Mouse (Mus musculus) lung, postnatal 0 days (tissue): ENCODE data around the gene Zdhhc3.

Experiments
- CTCF ChIP-seq: IDR thresholded peaks from 2 replicates; pipeline ENCODE4 v1.5.1; 2016; ENCODE audit warnings: antibody characterized with exemption, mild to moderate bottlenecking
- EP300 ChIP-seq: IDR thresholded peaks from 2 replicates; pipeline ENCODE4 v1.6.1; 2016; ENCODE audit warnings: antibody characterized with exemption, mild to moderate bottlenecking, control low read depth

DNA sequence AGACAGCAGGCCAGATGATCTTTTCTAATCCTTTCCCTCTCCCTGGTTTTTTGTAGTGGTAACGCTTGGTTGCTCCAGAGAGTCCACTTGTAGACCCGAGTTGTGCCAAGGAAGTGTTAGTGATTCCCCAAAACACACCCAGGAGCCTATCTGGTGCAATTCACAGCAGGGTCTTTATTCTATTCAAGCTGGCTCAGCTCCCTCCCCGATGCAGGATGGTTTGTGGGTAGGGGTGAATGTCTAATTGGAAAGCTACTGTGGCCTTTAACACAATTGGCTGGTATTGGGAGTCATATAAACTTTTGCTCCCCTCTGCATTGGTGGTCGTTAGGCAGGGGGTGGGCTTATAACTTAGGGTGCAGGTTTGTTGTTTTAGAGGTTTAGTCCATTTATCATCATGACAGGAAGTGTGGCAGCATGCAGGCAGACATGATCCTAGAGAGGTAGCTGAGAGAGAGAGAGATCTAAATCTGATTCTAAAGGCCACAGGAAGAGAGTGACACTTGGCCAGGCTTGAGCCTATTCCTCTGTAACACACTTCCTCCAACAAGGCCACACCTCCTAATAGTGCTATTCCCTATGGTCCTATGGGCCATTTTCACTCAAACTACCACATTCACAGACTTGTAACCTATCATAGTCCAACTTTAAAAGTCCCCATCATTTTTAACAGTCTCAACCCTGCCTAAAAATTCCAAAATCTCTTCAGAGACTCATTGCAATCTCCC lies 27.0 kb upstream of the Zdhhc3 start:
- TF ChIP-seq EP300 (no peak), CTCF (no peak)
